Mouse (Mus musculus): ENCODE results near the gene Nrcam.

DNA sequence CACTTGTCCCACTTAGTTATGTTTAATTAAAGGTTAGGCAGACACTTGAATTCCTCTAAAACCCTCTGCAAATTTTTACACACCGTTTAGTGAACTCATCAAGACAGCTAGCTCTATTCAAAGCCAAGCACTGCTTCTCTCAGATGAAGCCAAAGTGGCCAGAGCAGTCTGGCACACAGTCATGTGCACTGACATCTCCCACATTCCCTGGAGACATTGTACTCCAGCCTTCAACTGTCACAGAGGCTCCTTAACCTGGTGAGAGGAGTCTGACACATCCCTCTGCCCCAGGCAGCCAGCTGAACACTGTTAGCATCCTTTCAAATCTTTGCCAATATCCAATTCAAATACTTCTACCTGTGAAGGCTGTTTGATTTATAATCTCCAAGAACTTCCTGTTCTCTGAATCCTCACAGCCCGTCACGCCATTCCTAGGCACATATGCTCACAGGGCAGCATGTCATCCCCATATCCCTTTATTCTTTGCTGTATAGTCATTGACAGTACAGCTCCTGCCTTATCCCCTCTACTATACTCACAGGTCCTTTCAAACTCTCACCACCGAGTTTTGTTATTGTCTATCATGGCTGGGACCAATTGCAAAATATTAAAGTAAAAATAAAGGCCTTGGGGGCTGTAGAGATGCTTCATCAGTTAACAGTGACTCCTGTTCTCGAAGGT is 173.3 kb downstream of the Nrcam start:
- TF ChIP-seq CTCF (IDR thresholded peaks at IDR 0.05; ENCODE audit: low read depth) = no peak
- no peak for TF ChIP-seq EP300 (IDR thresholded peaks at IDR 0.05; ENCODE audit: low read depth)

All from liver, embryonic 14.5 days (tissue).